Mouse (Mus musculus): ENCODE data around the gene Garem2. TPM values are rescaled to one million over a fixed set of nuclear protein-coding genes. Genes with fewer than 3 reads are reported as not detected.

The Garem2 gene
- polyA plus RNA-seq, 1 experiment from 2014 or later, result 1.1 TPM

DNA sequence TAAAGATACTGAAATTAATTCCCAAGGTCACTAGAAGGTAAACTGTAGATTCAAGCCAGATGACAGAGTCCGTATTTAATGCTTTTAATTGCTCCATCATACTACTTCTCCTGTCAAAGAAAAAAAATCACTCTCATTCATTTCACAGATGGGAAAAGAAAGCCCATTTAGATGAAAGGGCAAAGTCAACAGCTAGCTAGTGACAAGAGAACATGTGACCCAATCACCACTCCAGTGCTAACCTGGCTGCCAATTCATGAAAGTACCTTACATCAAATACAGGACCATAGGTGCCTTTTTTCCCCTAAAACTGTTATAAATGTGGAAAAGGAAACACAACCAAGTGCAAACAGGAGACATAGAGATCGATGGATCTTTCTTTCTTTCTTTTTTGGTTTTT, 48.3 kb downstream of the Garem2 start:
- Histone ChIP-seq H3K4me3 (ENCODE audit: low read depth, low read length) (no peak overlapping the region), H3K27ac (replicated peaks; ENCODE audit: low read depth, low read length) (no peak overlapping the region), H3K27me3 (replicated peaks; ENCODE audit: control insufficient read depth, insufficient read depth, low read length) (no peaks in the 10 kb centered on the region), H3K4me2 (ENCODE audit: low read depth, low read length) (peak overlapping the region; percentile 78; the same call in 1 of the 2 replicates), H3K9ac (ENCODE audit: low read depth, low read length) (no peak overlapping the region), H3K4me1 (ENCODE audit: control insufficient read depth, insufficient read depth, low read length) (peaks cover 6% of the 10 kb centered on the region; the same call in 1 of the 2 replicates), H3K36me3 (ENCODE audit: control insufficient read depth, insufficient read depth, low read length) (no peaks in the 10 kb centered on the region), H3K9me3 (ENCODE audit: control insufficient read depth, low read length) (no peaks in the 10 kb centered on the region)
- 79% methylated on average over 2 of the region's 2 CpGs for WGBS
- no peak for ATAC-seq (ENCODE audit: low read depth)
- no peak for DNase-seq (ENCODE audit: low spot score)

DNA sequence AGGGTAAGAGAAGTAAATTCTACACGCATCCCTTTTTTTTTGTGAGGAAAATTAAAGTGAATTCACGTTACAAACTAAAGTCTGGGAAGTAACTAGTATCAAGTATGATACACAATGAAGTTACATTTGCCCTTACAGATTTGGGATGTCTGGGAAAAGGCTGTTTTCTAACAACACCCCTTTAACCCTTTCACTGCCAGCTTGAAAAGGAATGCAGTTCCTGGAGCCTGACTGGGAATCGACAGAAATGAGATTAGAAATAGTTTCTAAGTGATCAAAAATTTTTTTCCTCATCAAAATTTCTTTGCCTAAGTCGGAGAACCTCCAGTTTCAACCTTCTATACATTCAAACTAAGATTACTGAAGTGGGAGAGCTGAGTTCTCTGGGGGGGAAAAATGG, 49.1 kb downstream of the Garem2 start:
- ATAC-seq (ENCODE audit: low read depth), result no peak
- peak; percentile 43 for DNase-seq (ENCODE audit: low spot score)
- Histone ChIP-seq H3K4me2 (ENCODE audit: low read depth, low read length) (peak overlapping the region; percentile 78), H3K9ac (ENCODE audit: low read depth, low read length) (peak overlapping the region; percentile 75), H3K27me3 (replicated peaks; ENCODE audit: control insufficient read depth, insufficient read depth, low read length) (no peaks in the 10 kb centered on the region), H3K36me3 (ENCODE audit: control insufficient read depth, insufficient read depth, low read length) (no peaks in the 10 kb centered on the region), H3K4me1 (ENCODE audit: control insufficient read depth, insufficient read depth, low read length) (peaks cover 6% of the 10 kb centered on the region; the same call in 1 of the 2 replicates), H3K27ac (replicated peaks; ENCODE audit: low read depth, low read length) (0 out of 2 replicates have a peak overlapping the region, but pooled peaks have one; percentile 83), H3K4me3 (ENCODE audit: low read depth, low read length) (peak overlapping the region; percentile 77), H3K9me3 (ENCODE audit: control insufficient read depth, low read length) (no peaks in the 10 kb centered on the region)
- WGBS, result 13% methylated on average over 4 of the region's 4 CpGs

DNA sequence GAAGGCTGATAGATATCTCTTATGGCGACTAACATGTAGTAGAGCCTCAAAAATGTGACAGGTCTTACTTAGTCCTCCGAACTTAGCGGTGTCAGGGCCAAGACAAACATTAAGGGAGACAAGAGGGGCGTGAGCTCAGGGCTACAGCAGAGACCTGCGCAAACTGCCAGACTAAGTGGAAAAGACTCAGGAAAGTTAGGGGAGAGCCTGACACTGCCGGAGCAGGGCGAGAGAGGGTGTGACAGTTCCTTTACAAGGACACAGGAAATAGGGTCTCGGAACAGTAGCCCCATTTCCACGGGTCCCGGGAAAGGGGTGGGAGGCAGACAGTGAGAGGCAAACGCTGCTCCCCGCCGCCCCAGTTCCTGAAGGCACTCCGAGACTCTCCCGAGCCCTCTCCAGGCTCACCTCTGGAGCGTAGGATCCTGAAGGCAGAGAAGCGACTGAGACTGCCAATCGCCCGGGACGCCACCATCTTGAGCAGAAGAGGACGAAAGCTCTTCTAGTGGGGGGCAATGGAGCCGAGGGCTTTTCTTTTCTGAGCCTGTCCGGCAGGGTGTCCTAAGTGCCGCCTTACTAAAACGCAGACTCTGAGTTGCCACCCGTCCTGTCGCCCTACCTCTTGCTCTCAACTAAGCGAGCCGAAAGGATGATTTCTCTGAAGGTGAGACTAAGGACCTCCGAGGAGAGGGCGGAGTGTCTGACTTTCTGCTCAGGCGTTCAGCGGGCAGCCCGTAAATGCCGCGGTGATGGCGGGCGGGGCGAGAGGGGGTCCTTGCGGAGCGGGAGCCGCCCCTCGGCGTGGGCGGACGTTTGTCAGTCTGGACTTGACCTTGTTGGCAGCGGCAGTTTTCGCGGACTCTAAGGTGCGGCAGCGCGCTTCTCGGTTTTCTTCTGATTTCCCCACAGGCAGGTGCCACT, 49.8 kb downstream of the Garem2 start, which contains the start of the genes Hadha and Hadhb:
Gene Hadha (minus strand): TSS at position 689 of the 921 bp plus-strand sequence.
Gene Hadhb (plus strand): TSS at position 775 of the 921 bp plus-strand sequence.
- 0% methylated on average over 49 of the region's 53 CpGs for WGBS
- H3K9ac ChIP-seq (ENCODE audit: low read depth, low read length), result peak within 1 kb of the TSS; percentile 75

DNA sequence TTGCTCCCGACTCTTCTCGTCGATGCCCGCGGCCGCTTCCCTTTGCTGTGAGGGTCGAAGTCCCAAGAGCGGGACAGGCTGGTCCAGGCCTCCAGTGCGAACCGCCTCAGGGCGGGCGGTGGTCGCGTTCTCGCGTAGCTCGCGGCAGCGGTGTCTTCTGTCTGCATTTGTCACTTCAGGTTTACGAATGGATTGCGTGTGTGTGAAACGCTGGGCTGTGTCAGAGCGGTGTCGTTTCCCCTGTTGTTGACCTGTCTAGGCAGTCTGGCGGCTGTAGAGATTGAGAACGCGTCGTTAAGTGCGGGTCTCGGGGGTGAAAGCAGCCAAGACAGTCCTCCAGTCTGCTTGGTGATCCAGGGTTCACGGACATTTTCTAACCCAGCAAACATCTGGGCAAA, 50.4 kb downstream of the Garem2 start:
- peak overlapping the region; percentile 83 for H3K27ac ChIP-seq (replicated peaks; ENCODE audit: low read depth, low read length)
- peak; percentile 2 for DNase-seq (ENCODE audit: low spot score)

More for the DNA sequence above, 49.8 kb downstream of the Garem2 start, which contains the start of the genes Hadha and Hadhb:
- H3K27me3 ChIP-seq (replicated peaks; ENCODE audit: control insufficient read depth, insufficient read depth, low read length), result no peaks in the 10 kb centered on the region
- no peaks in the 10 kb centered on the region for H3K9me3 ChIP-seq (ENCODE audit: control insufficient read depth, low read length)
- DNase-seq (ENCODE audit: low spot score) (peak; percentile 94), ATAC-seq (ENCODE audit: low read depth) (peak; percentile 94)
- no peaks in the 10 kb centered on the region for H3K36me3 ChIP-seq (ENCODE audit: control insufficient read depth, insufficient read depth, low read length)
- H3K4me3 ChIP-seq (ENCODE audit: low read depth, low read length), result peak within 1 kb of the TSS; percentile 77
- H3K4me2 ChIP-seq (ENCODE audit: low read depth, low read length), result peak within 1 kb of the TSS; percentile 78
- peak within 1 kb of the TSS; percentile 83 for H3K27ac ChIP-seq (replicated peaks; ENCODE audit: low read depth, low read length)
- peaks cover 6% of the 10 kb centered on the region; the same call in 1 of the 2 replicates for H3K4me1 ChIP-seq (ENCODE audit: control insufficient read depth, insufficient read depth, low read length)

DNA sequence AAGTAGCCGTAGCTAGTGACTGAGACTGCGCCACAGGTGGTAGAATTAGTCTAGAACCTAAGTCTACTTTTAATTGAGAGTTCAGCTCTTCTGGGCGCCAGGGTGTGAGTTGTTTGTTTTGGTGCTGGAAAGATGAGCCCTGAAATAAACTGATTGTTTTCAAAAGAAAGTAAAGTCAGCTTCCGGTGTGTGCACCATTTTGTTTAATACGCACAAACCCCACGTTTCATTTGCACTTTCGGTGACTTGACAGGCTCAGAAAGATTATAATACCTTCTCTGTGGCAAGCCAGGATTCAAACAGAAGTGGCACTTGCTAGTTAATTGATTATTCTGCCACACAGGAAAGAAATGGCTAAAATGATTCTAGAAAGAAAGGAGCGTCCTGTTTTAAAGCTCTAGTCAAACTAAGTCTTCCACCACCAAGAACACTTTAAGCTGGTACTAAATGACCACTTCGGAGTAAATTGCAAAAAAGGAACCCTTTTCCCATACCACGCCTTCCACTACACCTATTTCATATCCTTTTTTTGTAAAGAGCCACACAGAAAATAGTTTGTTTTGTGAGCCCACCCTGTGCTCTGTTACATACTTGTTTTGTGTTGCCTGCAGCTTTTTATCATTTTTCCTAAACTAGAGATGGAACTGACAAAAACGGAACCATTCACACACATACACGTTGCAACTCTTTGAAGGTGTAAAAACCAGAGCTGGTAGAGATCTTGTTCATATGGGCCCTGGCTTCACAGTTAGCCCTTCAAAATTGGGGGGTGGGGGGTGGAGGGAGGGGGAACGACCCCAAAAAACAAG, 51.1 kb downstream of the Garem2 start:
- 31% methylated on average over 13 of the region's 13 CpGs for WGBS
- Histone ChIP-seq H3K4me1 (ENCODE audit: control insufficient read depth, insufficient read depth, low read length) (peaks cover 6% of the 10 kb centered on the region; the same call in 1 of the 2 replicates), H3K4me3 (ENCODE audit: low read depth, low read length) (peak overlapping the region; percentile 77), H3K9me3 (ENCODE audit: control insufficient read depth, low read length) (no peaks in the 10 kb centered on the region), H3K27me3 (replicated peaks; ENCODE audit: control insufficient read depth, insufficient read depth, low read length) (no peaks in the 10 kb centered on the region), H3K9ac (ENCODE audit: low read depth, low read length) (peak overlapping the region; percentile 75), H3K4me2 (ENCODE audit: low read depth, low read length) (peak overlapping the region; percentile 78), H3K27ac (replicated peaks; ENCODE audit: low read depth, low read length) (peak overlapping the region; percentile 83; the same call in 1 of the 2 replicates), H3K36me3 (ENCODE audit: control insufficient read depth, insufficient read depth, low read length) (no peaks in the 10 kb centered on the region)
- no peak for ATAC-seq (ENCODE audit: low read depth)
- peak; percentile 1 for DNase-seq (ENCODE audit: low spot score)

More for the DNA sequence above, 50.4 kb downstream of the Garem2 start:
- peak; percentile 63 for ATAC-seq (ENCODE audit: low read depth)
- H3K9ac ChIP-seq (ENCODE audit: low read depth, low read length), result peak overlapping the region; percentile 75
- H3K4me3 ChIP-seq (ENCODE audit: low read depth, low read length), result peak overlapping the region; percentile 77
- H3K36me3 ChIP-seq (ENCODE audit: control insufficient read depth, insufficient read depth, low read length), result no peaks in the 10 kb centered on the region
- 0% methylated on average over 23 of the region's 31 CpGs for WGBS
- H3K4me1 ChIP-seq (ENCODE audit: control insufficient read depth, insufficient read depth, low read length), result peaks cover 6% of the 10 kb centered on the region; the same call in 1 of the 2 replicates
- no peaks in the 10 kb centered on the region for H3K27me3 ChIP-seq (replicated peaks; ENCODE audit: control insufficient read depth, insufficient read depth, low read length)
- peak overlapping the region; percentile 78 for H3K4me2 ChIP-seq (ENCODE audit: low read depth, low read length)
- H3K9me3 ChIP-seq (ENCODE audit: control insufficient read depth, low read length), result no peaks in the 10 kb centered on the region

DNA sequence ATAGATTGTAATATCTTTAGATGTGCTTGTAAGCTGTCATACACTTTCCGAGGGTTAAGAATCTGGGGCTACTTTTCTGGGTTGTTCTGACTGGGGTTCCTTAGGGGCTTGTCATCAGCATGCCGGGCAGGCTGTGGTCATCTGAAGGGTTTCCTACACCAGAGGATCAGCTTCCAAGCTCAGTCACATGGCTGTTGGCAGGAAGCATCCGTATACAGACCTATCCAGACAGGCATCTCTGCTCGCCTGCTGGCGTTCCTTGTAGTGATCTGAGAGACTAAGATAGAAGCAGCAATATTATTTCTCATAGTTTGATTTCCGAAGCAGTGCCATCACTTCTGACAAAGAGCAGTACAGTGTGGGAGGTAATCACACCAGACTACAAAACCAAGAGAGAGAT, 54.6 kb downstream of the Garem2 start:
- peaks cover under 1% of the 10 kb centered on the region; the same call in 1 of the 2 replicates for H3K36me3 ChIP-seq (ENCODE audit: control insufficient read depth, insufficient read depth, low read length)
- 74% methylated on average over 6 of the region's 6 CpGs for WGBS
- H3K9ac ChIP-seq (ENCODE audit: low read depth, low read length), result no peak overlapping the region
- peaks cover 6% of the 10 kb centered on the region; the same call in 1 of the 2 replicates for H3K4me1 ChIP-seq (ENCODE audit: control insufficient read depth, insufficient read depth, low read length)
- DNase-seq (ENCODE audit: low spot score) (no peak), ATAC-seq (ENCODE audit: low read depth) (no peak)
- H3K4me3 ChIP-seq (ENCODE audit: low read depth, low read length), result no peak overlapping the region
- no peak overlapping the region for H3K4me2 ChIP-seq (ENCODE audit: low read depth, low read length)
- no peaks in the 10 kb centered on the region for H3K9me3 ChIP-seq (ENCODE audit: control insufficient read depth, low read length)
- no peak overlapping the region for H3K27ac ChIP-seq (replicated peaks; ENCODE audit: low read depth, low read length)
- no peaks in the 10 kb centered on the region for H3K27me3 ChIP-seq (replicated peaks; ENCODE audit: control insufficient read depth, insufficient read depth, low read length)

DNA sequence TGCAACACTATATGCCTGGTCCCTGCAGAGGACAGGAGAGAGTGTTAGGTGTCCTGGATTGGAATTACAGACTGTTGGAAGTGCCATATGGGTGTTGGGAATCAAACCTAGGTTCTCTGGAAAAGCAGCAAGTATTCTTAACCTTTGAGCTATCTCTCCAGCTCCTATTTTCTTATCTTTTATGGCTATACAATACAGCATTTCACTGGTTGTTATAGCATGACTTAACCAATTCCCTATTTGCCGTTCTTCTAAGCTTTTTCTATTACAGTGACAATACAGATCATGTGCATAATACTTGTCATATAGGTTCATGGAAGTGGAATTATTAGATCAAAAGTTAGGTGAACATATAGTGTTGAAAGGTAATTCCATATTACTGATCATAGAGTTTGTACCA, 56.9 kb downstream of the Garem2 start:
- no peak overlapping the region for H3K4me3 ChIP-seq (ENCODE audit: low read depth, low read length)
- H3K27ac ChIP-seq (replicated peaks; ENCODE audit: low read depth, low read length), result no peak overlapping the region
- H3K9me3 ChIP-seq (ENCODE audit: control insufficient read depth, low read length), result no peaks in the 10 kb centered on the region
- no peak overlapping the region for H3K4me2 ChIP-seq (ENCODE audit: low read depth, low read length)
- H3K27me3 ChIP-seq (replicated peaks; ENCODE audit: control insufficient read depth, insufficient read depth, low read length), result no peaks in the 10 kb centered on the region
- no peak for DNase-seq (ENCODE audit: low spot score)
- H3K36me3 ChIP-seq (ENCODE audit: control insufficient read depth, insufficient read depth, low read length), result peaks cover 14% of the 10 kb centered on the region
- H3K4me1 ChIP-seq (ENCODE audit: control insufficient read depth, insufficient read depth, low read length), result no peaks in the 10 kb centered on the region
- H3K9ac ChIP-seq (ENCODE audit: low read depth, low read length), result no peak overlapping the region
- ATAC-seq (ENCODE audit: low read depth), result no peak
- 87% methylated on average over 1 of the region's 1 CpGs for WGBS

DNA sequence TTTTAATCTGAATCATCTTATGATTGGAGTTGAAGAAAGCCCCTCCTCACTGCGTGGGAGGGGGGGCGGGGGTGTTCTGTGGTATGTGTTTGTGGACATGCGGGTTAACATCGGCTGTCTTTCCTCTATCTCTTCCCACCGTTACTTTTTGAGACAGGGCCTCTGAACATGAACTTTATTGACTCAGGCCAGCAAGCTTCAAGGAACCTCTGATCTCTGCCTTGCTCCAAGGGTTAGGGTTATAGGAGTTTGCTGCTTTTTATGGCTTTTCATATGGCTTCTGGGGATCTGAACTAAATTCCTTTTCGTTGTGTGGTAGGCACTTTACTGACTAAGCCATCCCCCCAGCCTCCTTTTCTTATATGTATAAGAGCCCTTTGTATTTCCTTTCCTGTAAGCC, 57.4 kb downstream of the Garem2 start:
- Histone ChIP-seq H3K27ac (replicated peaks; ENCODE audit: low read depth, low read length) (no peak overlapping the region), H3K9me3 (ENCODE audit: control insufficient read depth, low read length) (no peaks in the 10 kb centered on the region), H3K4me3 (ENCODE audit: low read depth, low read length) (no peak overlapping the region), H3K36me3 (ENCODE audit: control insufficient read depth, insufficient read depth, low read length) (peaks cover 15% of the 10 kb centered on the region), H3K4me2 (ENCODE audit: low read depth, low read length) (no peak overlapping the region), H3K9ac (ENCODE audit: low read depth, low read length) (no peak overlapping the region), H3K27me3 (replicated peaks; ENCODE audit: control insufficient read depth, insufficient read depth, low read length) (no peaks in the 10 kb centered on the region), H3K4me1 (ENCODE audit: control insufficient read depth, insufficient read depth, low read length) (no peaks in the 10 kb centered on the region)
- DNase-seq (ENCODE audit: low spot score), result no peak
- ATAC-seq (ENCODE audit: low read depth), result no peak
- WGBS, result 85% methylated on average over 6 of the region's 6 CpGs
